Mouse (Mus musculus): ENCODE measurements around the gene Ccdc50. TPM values are rescaled to one million over a fixed set of nuclear protein-coding genes. Genes with fewer than 3 reads are reported as not detected.

Ccdc50 gene
- polyA plus RNA-seq, 1 experiment from 2014 or later: 48.4 TPM

GRCm38 (mm10) chr16:27468731-27469130, 80.1 kb downstream of the Ccdc50 start:
- WGBS: 23% methylated on average over 5 of the region's 5 CpGs
- Histone ChIP-seq H3K4me2 (no peak overlapping the region), H3K27ac (no peak overlapping the region), H3K9me3 (no peaks in the 10 kb centered on the region), H3K4me3 (no peak overlapping the region), H3K36me3 (replicated peaks) (no peaks in the 10 kb centered on the region), H3K9ac (no peak overlapping the region), H3K27me3 (replicated peaks) (no peaks in the 10 kb centered on the region), H3K4me1 (peaks cover 3% of the 10 kb centered on the region; the same call in 1 of the 2 replicates)
- peak; percentile 37 for ATAC-seq (replicated peaks)

GRCm38 (mm10) chr16:27471389-27471788, 82.7 kb downstream of the Ccdc50 start:
- 69% methylated on average over 6 of the region's 6 CpGs for WGBS
- Histone ChIP-seq H3K4me1 (peaks cover 3% of the 10 kb centered on the region; the same call in 1 of the 2 replicates), H3K9ac (no peak overlapping the region), H3K9me3 (no peaks in the 10 kb centered on the region), H3K4me3 (no peak overlapping the region), H3K36me3 (replicated peaks) (no peaks in the 10 kb centered on the region), H3K27me3 (replicated peaks) (no peaks in the 10 kb centered on the region), H3K4me2 (no peak overlapping the region), H3K27ac (no peak overlapping the region)
- peak; percentile 74; the same call in 1 of the 2 replicates for ATAC-seq (replicated peaks)

- WGBS: 31% methylated on average over 1 of the region's 1 CpGs
- no peaks in the 10 kb centered on the region for H3K9me3 ChIP-seq
- H3K9ac ChIP-seq: no peak overlapping the region
- H3K27ac ChIP-seq: no peak overlapping the region
- no peaks in the 10 kb centered on the region for H3K27me3 ChIP-seq (replicated peaks)
- H3K4me1 ChIP-seq: no peaks in the 10 kb centered on the region
- ATAC-seq (replicated peaks): peak; percentile 75
- H3K36me3 ChIP-seq (replicated peaks): no peaks in the 10 kb centered on the region
- H3K4me2 ChIP-seq: no peak overlapping the region
- no peak overlapping the region for H3K4me3 ChIP-seq
Observed at GRCm38 (mm10) chr16:27483834-27484233, 95.2 kb downstream of the Ccdc50 start.

Other genes with a start within 250 kb of the Ccdc50 start
- not detected in 2 replicates for gene Ostn, start 81.4 kb upstream of the Ccdc50 start, polyA plus RNA-seq (2015; fragmentation: Nextera tagmentation; extraction: Ambion mirVana)
- 0.56 TPM in 1 of 2 replicates, not detected in the other for gene Uts2b, start 18.6 kb upstream of the Ccdc50 start, polyA plus RNA-seq (2015; fragmentation: Nextera tagmentation; extraction: Ambion mirVana)

All from midbrain, embryonic 15.5 days (tissue).